Mouse (Mus musculus): ENCODE results near the gene Spata31d1d.
"Not testable (repeated sequence)": the region's sequence is repeated elsewhere in the genome, so short reads cannot be mapped to it uniquely, and the experiment has no call there.

Spata31d1d gene

GRCm38 (mm10) chr13:59733936-59734335 is 2.4 kb upstream of the Spata31d1d start:
- DNase-seq (ENCODE audit: low spot score in 2 of 2) = no peak

- DNase-seq (ENCODE audit: low spot score in 2 of 2) = peak; percentile 64 to 81
Measured at GRCm38 (mm10) chr13:59728378-59729093, 3.0 kb downstream of the Spata31d1d start.

GRCm38 (mm10) chr13:59726139-59726867 is 5.2 kb downstream of the Spata31d1d start:
- DNase-seq (ENCODE audit: low spot score in 2 of 2) = no peak

GRCm38 (mm10) chr13:59722089-59722488 is 9.5 kb downstream of the Spata31d1d start:
- DNase-seq (ENCODE audit: low spot score in 2 of 2) = not testable (repeated sequence)

GRCm38 (mm10) chr13:59719475-59719874 is 12.1 kb downstream of the Spata31d1d start:
- DNase-seq (ENCODE audit: low spot score in 2 of 2) = no peak

- DNase-seq (ENCODE audit: low spot score in 2 of 2) = not testable (repeated sequence)
Measured at GRCm38 (mm10) chr13:59718857-59719440, 12.6 kb downstream of the Spata31d1d start.

- DNase-seq (ENCODE audit: low spot score in 2 of 2) = no peak
Measured at GRCm38 (mm10) chr13:59713710-59714109, 17.8 kb downstream of the Spata31d1d start.

GRCm38 (mm10) chr13:59711984-59712383 is 19.6 kb downstream of the Spata31d1d start, which contains the start of gene Spata31d1b:
TSS of gene Spata31d1b (plus strand) at chr13:59712284.
- not testable (repeated sequence) for DNase-seq (ENCODE audit: low spot score in 2 of 2)

- no peak for DNase-seq (ENCODE audit: low spot score in 2 of 2)
Measured at GRCm38 (mm10) chr13:59710230-59710629, 21.3 kb downstream of the Spata31d1d start, which contains the start of gene Spata31d1a. TSS of gene Spata31d1a (minus strand) at chr13:59710330.

GRCm38 (mm10) chr13:59704562-59704961 is 27.0 kb downstream of the Spata31d1d start:
- DNase-seq (ENCODE audit: low spot score in 2 of 2) = no peak

- DNase-seq (ENCODE audit: low spot score in 2 of 2) = no peak
Measured at GRCm38 (mm10) chr13:59703514-59703913, 28.0 kb downstream of the Spata31d1d start.

GRCm38 (mm10) chr13:59700137-59700536 is 31.4 kb downstream of the Spata31d1d start:
- DNase-seq (ENCODE audit: low spot score in 2 of 2) = not testable (repeated sequence)

- DNase-seq (ENCODE audit: low spot score in 2 of 2) = no peak
Measured at GRCm38 (mm10) chr13:59699131-59699530, 32.4 kb downstream of the Spata31d1d start.

- no peak for DNase-seq (ENCODE audit: low spot score in 2 of 2)
Measured at GRCm38 (mm10) chr13:59695781-59696180, 35.8 kb downstream of the Spata31d1d start.

GRCm38 (mm10) chr13:59694008-59694407 is 37.5 kb downstream of the Spata31d1d start, which contains the start of gene 4921517D22Rik:
TSS of gene 4921517D22Rik (minus strand) at chr13:59694108.
- DNase-seq (ENCODE audit: low spot score in 2 of 2) = no peak

GRCm38 (mm10) chr13:59691478-59691877 is 40.1 kb downstream of the Spata31d1d start:
- DNase-seq (ENCODE audit: low spot score in 2 of 2) = no peak

GRCm38 (mm10) chr13:59690576-59690975 is 41.0 kb downstream of the Spata31d1d start:
- no peak for DNase-seq (ENCODE audit: low spot score in 2 of 2)

- no peak for DNase-seq (ENCODE audit: low spot score in 2 of 2)
Measured at GRCm38 (mm10) chr13:59689843-59690242, 41.7 kb downstream of the Spata31d1d start.

GRCm38 (mm10) chr13:59689313-59689712 is 42.2 kb downstream of the Spata31d1d start:
- no peak for DNase-seq (ENCODE audit: low spot score in 2 of 2)

GRCm38 (mm10) chr13:59688338-59688770 is 43.2 kb downstream of the Spata31d1d start:
- DNase-seq (ENCODE audit: low spot score in 2 of 2) = no peak

- no peak for DNase-seq (ENCODE audit: low spot score in 2 of 2)
Measured at GRCm38 (mm10) chr13:59685236-59685635, 46.3 kb downstream of the Spata31d1d start.

GRCm38 (mm10) chr13:59682629-59683028 is 48.9 kb downstream of the Spata31d1d start:
- DNase-seq (ENCODE audit: low spot score in 2 of 2) = no peak

All from natural killer cell, adult 2 months (primary cell).